Mouse (Mus musculus): ENCODE measurements at regions not wholly inside any gene's neighbourhood (a gene's known extent, or its start where the extent isn't known, plus 50 kb on each side); places are given as distances from the start of the nearest gene placed in this dataset.
A peak's percentile ranks its signal among the peaks of the same experiment; 100 is the strongest.

- no peaks in the 10 kb centered on the region for H3K4me1 ChIP-seq (ENCODE audit: control insufficient read depth, insufficient read depth, low read length)
- no peak overlapping the region for H3K27ac ChIP-seq (replicated peaks; ENCODE audit: low read depth, low read length)
- WGBS, result 83% methylated on average over 1 of the region's 1 CpGs
- H3K4me2 ChIP-seq (ENCODE audit: low read length), result no peak overlapping the region
- no peak overlapping the region for H3K4me3 ChIP-seq (replicated peaks; ENCODE audit: low read depth, low read length)
- no peaks in the 10 kb centered on the region for H3K9me3 ChIP-seq (ENCODE audit: control insufficient read depth, low read length)
- H3K36me3 ChIP-seq (ENCODE audit: control insufficient read depth, insufficient read depth, low read length), result no peaks in the 10 kb centered on the region
- ATAC-seq (ENCODE audit: low FRiP score, low TSS enrichment), result no peak
- no peak overlapping the region for H3K9ac ChIP-seq (replicated peaks; ENCODE audit: low read length)
- DNase-seq, result no peak
- no peaks in the 10 kb centered on the region for H3K27me3 ChIP-seq (ENCODE audit: control insufficient read depth, insufficient read depth, low read length)
These were observed 72.5 kb upstream of the S1pr1 start for GRCm38 (mm10) chr3:115787360-115787759.

- H3K9me3 ChIP-seq (ENCODE audit: control insufficient read depth, low read length), result no peaks in the 10 kb centered on the region
- H3K27me3 ChIP-seq (ENCODE audit: control insufficient read depth, insufficient read depth, low read length), result no peaks in the 10 kb centered on the region
- no peak for DNase-seq
- WGBS, result 87% methylated on average over 3 of the region's 3 CpGs
- no peak overlapping the region for H3K27ac ChIP-seq (replicated peaks; ENCODE audit: low read depth, low read length)
- no peaks in the 10 kb centered on the region for H3K36me3 ChIP-seq (ENCODE audit: control insufficient read depth, insufficient read depth, low read length)
- H3K4me1 ChIP-seq (ENCODE audit: control insufficient read depth, insufficient read depth, low read length), result no peaks in the 10 kb centered on the region
- H3K9ac ChIP-seq (replicated peaks; ENCODE audit: low read length), result no peak overlapping the region
- no peak for ATAC-seq (ENCODE audit: low FRiP score, low TSS enrichment)
- no peak overlapping the region for H3K4me2 ChIP-seq (ENCODE audit: low read length)
- H3K4me3 ChIP-seq (replicated peaks; ENCODE audit: low read depth, low read length), result no peak overlapping the region
These were observed 73.7 kb upstream of the S1pr1 start for GRCm38 (mm10) chr3:115788525-115788924.

- Histone ChIP-seq H3K9me3 (ENCODE audit: control insufficient read depth, low read length) (no peaks in the 10 kb centered on the region), H3K27ac (replicated peaks; ENCODE audit: low read depth, low read length) (no peak overlapping the region), H3K4me1 (ENCODE audit: control insufficient read depth, insufficient read depth, low read length) (no peaks in the 10 kb centered on the region), H3K4me3 (replicated peaks; ENCODE audit: low read depth, low read length) (no peak overlapping the region), H3K4me2 (ENCODE audit: low read length) (no peak overlapping the region), H3K27me3 (ENCODE audit: control insufficient read depth, insufficient read depth, low read length) (no peaks in the 10 kb centered on the region), H3K9ac (replicated peaks; ENCODE audit: low read length) (no peak overlapping the region), H3K36me3 (ENCODE audit: control insufficient read depth, insufficient read depth, low read length) (no peaks in the 10 kb centered on the region)
- WGBS, result 88% methylated on average over 6 of the region's 6 CpGs
- DNase-seq (no peak), ATAC-seq (ENCODE audit: low FRiP score, low TSS enrichment) (no peak)
These were observed 74.2 kb upstream of the S1pr1 start for GRCm38 (mm10) chr3:115789063-115789462.

GRCm38 (mm10) chr3:115792606-115793005 is 77.7 kb upstream of the S1pr1 start:
- Histone ChIP-seq H3K36me3 (ENCODE audit: control insufficient read depth, insufficient read depth, low read length) (no peaks in the 10 kb centered on the region), H3K9me3 (ENCODE audit: control insufficient read depth, low read length) (no peaks in the 10 kb centered on the region), H3K9ac (replicated peaks; ENCODE audit: low read length) (no peak overlapping the region), H3K4me1 (ENCODE audit: control insufficient read depth, insufficient read depth, low read length) (no peaks in the 10 kb centered on the region), H3K4me2 (ENCODE audit: low read length) (no peak overlapping the region), H3K27ac (replicated peaks; ENCODE audit: low read depth, low read length) (no peak overlapping the region), H3K27me3 (ENCODE audit: control insufficient read depth, insufficient read depth, low read length) (no peaks in the 10 kb centered on the region), H3K4me3 (replicated peaks; ENCODE audit: low read depth, low read length) (no peak overlapping the region)
- DNase-seq (no peak), ATAC-seq (ENCODE audit: low FRiP score, low TSS enrichment) (peak; percentile 12; the same call in 1 of the 2 replicates)
- WGBS, result 70% methylated on average over 4 of the region's 4 CpGs

- H3K9ac ChIP-seq (replicated peaks; ENCODE audit: low read length), result no peak overlapping the region
- no peaks in the 10 kb centered on the region for H3K9me3 ChIP-seq (ENCODE audit: control insufficient read depth, low read length)
- ATAC-seq (ENCODE audit: low FRiP score, low TSS enrichment) (no peak), DNase-seq (no peak)
- no peak overlapping the region for H3K4me3 ChIP-seq (replicated peaks; ENCODE audit: low read depth, low read length)
- no peaks in the 10 kb centered on the region for H3K4me1 ChIP-seq (ENCODE audit: control insufficient read depth, insufficient read depth, low read length)
- 69% methylated on average over 12 of the region's 12 CpGs for WGBS
- no peak overlapping the region for H3K4me2 ChIP-seq (ENCODE audit: low read length)
- H3K27ac ChIP-seq (replicated peaks; ENCODE audit: low read depth, low read length), result no peak overlapping the region
- H3K36me3 ChIP-seq (ENCODE audit: control insufficient read depth, insufficient read depth, low read length), result no peaks in the 10 kb centered on the region
- no peaks in the 10 kb centered on the region for H3K27me3 ChIP-seq (ENCODE audit: control insufficient read depth, insufficient read depth, low read length)
These were observed 78.6 kb upstream of the S1pr1 start for GRCm38 (mm10) chr3:115793344-115794059.

- Histone ChIP-seq H3K4me1 (ENCODE audit: control insufficient read depth, insufficient read depth, low read length) (peaks cover 4% of the 10 kb centered on the region; the same call in 1 of the 2 replicates), H3K9ac (replicated peaks; ENCODE audit: low read length) (no peak overlapping the region), H3K4me3 (replicated peaks; ENCODE audit: low read depth, low read length) (no peak overlapping the region), H3K9me3 (ENCODE audit: control insufficient read depth, low read length) (no peaks in the 10 kb centered on the region), H3K36me3 (ENCODE audit: control insufficient read depth, insufficient read depth, low read length) (no peaks in the 10 kb centered on the region), H3K27ac (replicated peaks; ENCODE audit: low read depth, low read length) (no peak overlapping the region), H3K27me3 (ENCODE audit: control insufficient read depth, insufficient read depth, low read length) (no peaks in the 10 kb centered on the region), H3K4me2 (ENCODE audit: low read length) (no peak overlapping the region)
- no peak for ATAC-seq (ENCODE audit: low FRiP score, low TSS enrichment)
- 90% methylated on average over 10 of the region's 10 CpGs for WGBS
- DNase-seq, result no peak
These were observed 84.5 kb upstream of the S1pr1 start for GRCm38 (mm10) chr3:115799326-115799725.

GRCm38 (mm10) chr3:115799981-115800380 is 85.1 kb upstream of the S1pr1 start:
- no peak overlapping the region for H3K9ac ChIP-seq (replicated peaks; ENCODE audit: low read length)
- H3K27ac ChIP-seq (replicated peaks; ENCODE audit: low read depth, low read length), result no peak overlapping the region
- H3K4me1 ChIP-seq (ENCODE audit: control insufficient read depth, insufficient read depth, low read length), result peaks cover 4% of the 10 kb centered on the region; the same call in 1 of the 2 replicates
- no peak for ATAC-seq (ENCODE audit: low FRiP score, low TSS enrichment)
- no peak overlapping the region for H3K4me2 ChIP-seq (ENCODE audit: low read length)
- H3K4me3 ChIP-seq (replicated peaks; ENCODE audit: low read depth, low read length), result no peak overlapping the region
- no peaks in the 10 kb centered on the region for H3K9me3 ChIP-seq (ENCODE audit: control insufficient read depth, low read length)
- H3K27me3 ChIP-seq (ENCODE audit: control insufficient read depth, insufficient read depth, low read length), result no peaks in the 10 kb centered on the region
- 96% methylated on average over 2 of the region's 2 CpGs for WGBS
- DNase-seq, result no peak
- no peaks in the 10 kb centered on the region for H3K36me3 ChIP-seq (ENCODE audit: control insufficient read depth, insufficient read depth, low read length)

- H3K9me3 ChIP-seq (ENCODE audit: control insufficient read depth, low read length), result no peaks in the 10 kb centered on the region
- H3K9ac ChIP-seq (replicated peaks; ENCODE audit: low read length), result no peak overlapping the region
- no peak overlapping the region for H3K4me3 ChIP-seq (replicated peaks; ENCODE audit: low read depth, low read length)
- ATAC-seq (ENCODE audit: low FRiP score, low TSS enrichment), result no peak
- H3K4me1 ChIP-seq (ENCODE audit: control insufficient read depth, insufficient read depth, low read length), result peaks cover 4% of the 10 kb centered on the region; the same call in 1 of the 2 replicates
- H3K27ac ChIP-seq (replicated peaks; ENCODE audit: low read depth, low read length), result no peak overlapping the region
- no peak for DNase-seq
- no peaks in the 10 kb centered on the region for H3K27me3 ChIP-seq (ENCODE audit: control insufficient read depth, insufficient read depth, low read length)
- H3K4me2 ChIP-seq (ENCODE audit: low read length), result no peak overlapping the region
- WGBS, result 44% methylated on average over 5 of the region's 5 CpGs
- H3K36me3 ChIP-seq (ENCODE audit: control insufficient read depth, insufficient read depth, low read length), result no peaks in the 10 kb centered on the region
These were observed 86.0 kb upstream of the S1pr1 start for GRCm38 (mm10) chr3:115800873-115801272.

GRCm38 (mm10) chr3:115801581-115802200 is 85.9 kb upstream of the Dph5 start:
- H3K36me3 ChIP-seq (ENCODE audit: control insufficient read depth, insufficient read depth, low read length), result no peaks in the 10 kb centered on the region
- DNase-seq (no peak), ATAC-seq (ENCODE audit: low FRiP score, low TSS enrichment) (no peak)
- no peaks in the 10 kb centered on the region for H3K27me3 ChIP-seq (ENCODE audit: control insufficient read depth, insufficient read depth, low read length)
- 86% methylated on average over 5 of the region's 5 CpGs for WGBS
- no peak overlapping the region for H3K9ac ChIP-seq (replicated peaks; ENCODE audit: low read length)
- H3K4me1 ChIP-seq (ENCODE audit: control insufficient read depth, insufficient read depth, low read length), result peaks cover 4% of the 10 kb centered on the region; the same call in 1 of the 2 replicates
- no peak overlapping the region for H3K4me3 ChIP-seq (replicated peaks; ENCODE audit: low read depth, low read length)
- no peaks in the 10 kb centered on the region for H3K9me3 ChIP-seq (ENCODE audit: control insufficient read depth, low read length)
- no peak overlapping the region for H3K27ac ChIP-seq (replicated peaks; ENCODE audit: low read depth, low read length)
- no peak overlapping the region for H3K4me2 ChIP-seq (ENCODE audit: low read length)
